Mouse (Mus musculus): ENCODE results near the gene D630039A03Rik. TPM values are rescaled to one million over a fixed set of nuclear protein-coding genes. Genes with fewer than 3 reads are reported as not detected.
A peak's percentile ranks its signal among the peaks of the same experiment; 100 is the strongest.

The D630039A03Rik gene
- polyA plus RNA-seq, 1 experiment from 2014 or later: 0.31 TPM

GRCm38 (mm10) chr4:57954991-57955390 is 38.9 kb upstream of the D630039A03Rik start:
- DNase-seq (ENCODE audit: low spot score) (peak; percentile 8), ATAC-seq (ENCODE audit: low FRiP score) (no peak)
- Histone ChIP-seq H3K9me3 (ENCODE audit: control insufficient read depth, low read length) (no peaks in the 10 kb centered on the region), H3K27me3 (ENCODE audit: control insufficient read depth, insufficient read depth, low read length) (no peaks in the 10 kb centered on the region), H3K27ac (ENCODE audit: low read depth, low read length) (no peak overlapping the region), H3K4me2 (replicated peaks; ENCODE audit: low read depth, low read length) (peak overlapping the region; percentile 64), H3K4me1 (replicated peaks; ENCODE audit: control insufficient read depth, insufficient read depth, low read length) (0 out of 2 replicates have a peak, but pooled peaks cover 3% of the 10 kb centered on the region), H3K4me3 (ENCODE audit: low read depth, low read length) (peak overlapping the region; percentile 62), H3K36me3 (ENCODE audit: control insufficient read depth, insufficient read depth, low read length) (peaks cover 6% of the 10 kb centered on the region; the same call in 1 of the 2 replicates), H3K9ac (ENCODE audit: low read depth, low read length) (no peak overlapping the region; the same call in 1 of the 2 replicates)
- 74% methylated on average over 8 of the region's 8 CpGs for WGBS

GRCm38 (mm10) chr4:57954580-57954979 is 38.5 kb upstream of the D630039A03Rik start:
- H3K27me3 ChIP-seq (ENCODE audit: control insufficient read depth, insufficient read depth, low read length): no peaks in the 10 kb centered on the region
- no peak overlapping the region for H3K27ac ChIP-seq (ENCODE audit: low read depth, low read length)
- H3K4me2 ChIP-seq (replicated peaks; ENCODE audit: low read depth, low read length): no peak overlapping the region
- ATAC-seq (ENCODE audit: low FRiP score) (no peak), DNase-seq (ENCODE audit: low spot score) (no peak)
- peaks cover 6% of the 10 kb centered on the region; the same call in 1 of the 2 replicates for H3K36me3 ChIP-seq (ENCODE audit: control insufficient read depth, insufficient read depth, low read length)
- no peak overlapping the region for H3K9ac ChIP-seq (ENCODE audit: low read depth, low read length)
- H3K4me1 ChIP-seq (replicated peaks; ENCODE audit: control insufficient read depth, insufficient read depth, low read length): 0 out of 2 replicates have a peak, but pooled peaks cover 3% of the 10 kb centered on the region
- WGBS: 82% methylated on average over 6 of the region's 6 CpGs
- no peak overlapping the region for H3K4me3 ChIP-seq (ENCODE audit: low read depth, low read length)
- H3K9me3 ChIP-seq (ENCODE audit: control insufficient read depth, low read length): no peaks in the 10 kb centered on the region

GRCm38 (mm10) chr4:57953796-57954195 is 37.7 kb upstream of the D630039A03Rik start:
- H3K4me3 ChIP-seq (ENCODE audit: low read depth, low read length): no peak overlapping the region
- H3K9ac ChIP-seq (ENCODE audit: low read depth, low read length): no peak overlapping the region
- WGBS: 89% methylated on average over 7 of the region's 7 CpGs

GRCm38 (mm10) chr4:57952891-57953290 is 36.8 kb upstream of the D630039A03Rik start:
- Histone ChIP-seq H3K4me2 (replicated peaks; ENCODE audit: low read depth, low read length) (no peak overlapping the region), H3K9ac (ENCODE audit: low read depth, low read length) (no peak overlapping the region), H3K36me3 (ENCODE audit: control insufficient read depth, insufficient read depth, low read length) (peaks cover 6% of the 10 kb centered on the region; the same call in 1 of the 2 replicates), H3K4me1 (replicated peaks; ENCODE audit: control insufficient read depth, insufficient read depth, low read length) (0 out of 2 replicates have a peak, but pooled peaks cover 3% of the 10 kb centered on the region), H3K9me3 (ENCODE audit: control insufficient read depth, low read length) (no peaks in the 10 kb centered on the region), H3K4me3 (ENCODE audit: low read depth, low read length) (no peak overlapping the region), H3K27me3 (ENCODE audit: control insufficient read depth, insufficient read depth, low read length) (no peaks in the 10 kb centered on the region), H3K27ac (ENCODE audit: low read depth, low read length) (no peak overlapping the region)
- DNase-seq (ENCODE audit: low spot score) (no peak), ATAC-seq (ENCODE audit: low FRiP score) (no peak)
- WGBS: 100% methylated on average over 1 of the region's 1 CpGs

More at GRCm38 (mm10) chr4:57953796-57954195, 37.7 kb upstream of the D630039A03Rik start:
- DNase-seq (ENCODE audit: low spot score) (no peak), ATAC-seq (ENCODE audit: low FRiP score) (no peak)
- no peak overlapping the region for H3K27ac ChIP-seq (ENCODE audit: low read depth, low read length)
- H3K9me3 ChIP-seq (ENCODE audit: control insufficient read depth, low read length): no peaks in the 10 kb centered on the region
- H3K27me3 ChIP-seq (ENCODE audit: control insufficient read depth, insufficient read depth, low read length): no peaks in the 10 kb centered on the region
- H3K4me1 ChIP-seq (replicated peaks; ENCODE audit: control insufficient read depth, insufficient read depth, low read length): 0 out of 2 replicates have a peak, but pooled peaks cover 3% of the 10 kb centered on the region
- H3K36me3 ChIP-seq (ENCODE audit: control insufficient read depth, insufficient read depth, low read length): peaks cover 6% of the 10 kb centered on the region; the same call in 1 of the 2 replicates
- H3K4me2 ChIP-seq (replicated peaks; ENCODE audit: low read depth, low read length): no peak overlapping the region

- WGBS: 99% methylated on average over 3 of the region's 3 CpGs
- Histone ChIP-seq H3K4me2 (replicated peaks; ENCODE audit: low read depth, low read length) (no peak overlapping the region), H3K4me3 (ENCODE audit: low read depth, low read length) (no peak overlapping the region), H3K27ac (ENCODE audit: low read depth, low read length) (no peak overlapping the region), H3K9ac (ENCODE audit: low read depth, low read length) (no peak overlapping the region), H3K4me1 (replicated peaks; ENCODE audit: control insufficient read depth, insufficient read depth, low read length) (0 out of 2 replicates have a peak, but pooled peaks cover 3% of the 10 kb centered on the region), H3K27me3 (ENCODE audit: control insufficient read depth, insufficient read depth, low read length) (no peaks in the 10 kb centered on the region), H3K36me3 (ENCODE audit: control insufficient read depth, insufficient read depth, low read length) (peaks cover 11% of the 10 kb centered on the region), H3K9me3 (ENCODE audit: control insufficient read depth, low read length) (no peaks in the 10 kb centered on the region)
- ATAC-seq (ENCODE audit: low FRiP score): no peak
- no peak for DNase-seq (ENCODE audit: low spot score)
Measured at GRCm38 (mm10) chr4:57952416-57952815, 36.3 kb upstream of the D630039A03Rik start.

GRCm38 (mm10) chr4:57949866-57950265 is 33.8 kb upstream of the D630039A03Rik start:
- no peak overlapping the region for H3K4me3 ChIP-seq (ENCODE audit: low read depth, low read length)
- 92% methylated on average over 6 of the region's 6 CpGs for WGBS
- H3K9me3 ChIP-seq (ENCODE audit: control insufficient read depth, low read length): no peaks in the 10 kb centered on the region
- peaks cover 11% of the 10 kb centered on the region for H3K36me3 ChIP-seq (ENCODE audit: control insufficient read depth, insufficient read depth, low read length)
- no peak overlapping the region for H3K9ac ChIP-seq (ENCODE audit: low read depth, low read length)
- no peaks in the 10 kb centered on the region for H3K27me3 ChIP-seq (ENCODE audit: control insufficient read depth, insufficient read depth, low read length)
- no peak for DNase-seq (ENCODE audit: low spot score)
- no peak for ATAC-seq (ENCODE audit: low FRiP score)
- no peak overlapping the region for H3K4me2 ChIP-seq (replicated peaks; ENCODE audit: low read depth, low read length)
- no peaks in the 10 kb centered on the region for H3K4me1 ChIP-seq (replicated peaks; ENCODE audit: control insufficient read depth, insufficient read depth, low read length)
- H3K27ac ChIP-seq (ENCODE audit: low read depth, low read length): no peak overlapping the region

- H3K27me3 ChIP-seq (ENCODE audit: control insufficient read depth, insufficient read depth, low read length): no peaks in the 10 kb centered on the region
- no peak overlapping the region for H3K4me3 ChIP-seq (ENCODE audit: low read depth, low read length)
- DNase-seq (ENCODE audit: low spot score): no peak
- no peak overlapping the region for H3K27ac ChIP-seq (ENCODE audit: low read depth, low read length)
- no peak overlapping the region for H3K9ac ChIP-seq (ENCODE audit: low read depth, low read length)
- no peaks in the 10 kb centered on the region for H3K9me3 ChIP-seq (ENCODE audit: control insufficient read depth, low read length)
- 94% methylated on average over 4 of the region's 4 CpGs for WGBS
- no peak for ATAC-seq (ENCODE audit: low FRiP score)
- H3K4me2 ChIP-seq (replicated peaks; ENCODE audit: low read depth, low read length): no peak overlapping the region
- H3K4me1 ChIP-seq (replicated peaks; ENCODE audit: control insufficient read depth, insufficient read depth, low read length): no peaks in the 10 kb centered on the region
- H3K36me3 ChIP-seq (ENCODE audit: control insufficient read depth, insufficient read depth, low read length): peaks cover 11% of the 10 kb centered on the region
Measured at GRCm38 (mm10) chr4:57947476-57947875, 31.4 kb upstream of the D630039A03Rik start.

GRCm38 (mm10) chr4:57947036-57947435 is 30.9 kb upstream of the D630039A03Rik start:
- H3K9me3 ChIP-seq (ENCODE audit: control insufficient read depth, low read length): no peaks in the 10 kb centered on the region
- H3K4me2 ChIP-seq (replicated peaks; ENCODE audit: low read depth, low read length): no peak overlapping the region
- WGBS: 76% methylated on average over 10 of the region's 10 CpGs
- H3K4me1 ChIP-seq (replicated peaks; ENCODE audit: control insufficient read depth, insufficient read depth, low read length): no peaks in the 10 kb centered on the region
- H3K27me3 ChIP-seq (ENCODE audit: control insufficient read depth, insufficient read depth, low read length): no peaks in the 10 kb centered on the region
- peaks cover 11% of the 10 kb centered on the region for H3K36me3 ChIP-seq (ENCODE audit: control insufficient read depth, insufficient read depth, low read length)
- ATAC-seq (ENCODE audit: low FRiP score) (no peak), DNase-seq (ENCODE audit: low spot score) (no peak)
- no peak overlapping the region for H3K27ac ChIP-seq (ENCODE audit: low read depth, low read length)
- no peak overlapping the region for H3K9ac ChIP-seq (ENCODE audit: low read depth, low read length)
- no peak overlapping the region for H3K4me3 ChIP-seq (ENCODE audit: low read depth, low read length)

- H3K4me1 ChIP-seq (replicated peaks; ENCODE audit: control insufficient read depth, insufficient read depth, low read length): no peaks in the 10 kb centered on the region
- DNase-seq (ENCODE audit: low spot score) (no peak), ATAC-seq (ENCODE audit: low FRiP score) (no peak)
- no peaks in the 10 kb centered on the region for H3K9me3 ChIP-seq (ENCODE audit: control insufficient read depth, low read length)
- H3K4me2 ChIP-seq (replicated peaks; ENCODE audit: low read depth, low read length): no peak overlapping the region
- 91% methylated on average over 2 of the region's 2 CpGs for WGBS
- no peak overlapping the region for H3K27ac ChIP-seq (ENCODE audit: low read depth, low read length)
- H3K27me3 ChIP-seq (ENCODE audit: control insufficient read depth, insufficient read depth, low read length): no peaks in the 10 kb centered on the region
- no peak overlapping the region for H3K9ac ChIP-seq (ENCODE audit: low read depth, low read length)
- peaks cover 5% of the 10 kb centered on the region; the same call in 1 of the 2 replicates for H3K36me3 ChIP-seq (ENCODE audit: control insufficient read depth, insufficient read depth, low read length)
- no peak overlapping the region for H3K4me3 ChIP-seq (ENCODE audit: low read depth, low read length)
Measured at GRCm38 (mm10) chr4:57942892-57943291, 26.8 kb upstream of the D630039A03Rik start.

Measured in hindbrain, embryonic 11.5 days (tissue).